Mouse (Mus musculus): ENCODE measurements around the gene Srp68.

GRCm38 (mm10) chr11:116237742-116238395, 36.1 kb downstream of the Srp68 start, which contains the start of gene Evpl:
- TF ChIP-seq POLR2AphosphoS2 (IDR thresholded peaks at IDR 0.05; ENCODE audit: insufficient read length, low read depth) = no peak
- no peak for TF ChIP-seq POLR2A (IDR thresholded peaks at IDR 0.05; ENCODE audit: insufficient read length, low read depth)
